Mouse (Mus musculus) adrenal gland, adult 2 months (tissue): ENCODE data around the gene Tut1. TPM values are rescaled to one million over a fixed set of nuclear protein-coding genes. Genes with fewer than 3 reads are reported as not detected.
"Not testable (repeated sequence)": the region's sequence is repeated elsewhere in the genome, so short reads cannot be mapped to it uniquely, and the experiment has no call there.

Source experiments
- DNase-seq: peaks from one replicate; pipeline ENCODE4 v3.0.0; 2021
- polyA plus RNA-seq: library from polyadenylated mRNA; depleted of rRNA; stranded (reverse); fragments of >200 nt; gene quantifications from 2 replicates; pipeline ENCODE4 v1.2.3, GENCODE M21; 2012; rRNA removed
- total RNA-seq, 2 experiments: library from RNA; stranded (reverse); gene quantifications; 2 replicates each; pipeline ENCODE4 v1.2.3; 2021

Tut1 gene
- total and polyA plus RNA-seq, 3 experiments = 19.6 to 23.9 (median 22.4) TPM

- not testable (repeated sequence) for DNase-seq
Observed at GRCm38 (mm10) chr19:9006915-9007314, 53.3 kb downstream of the Tut1 start.

Other genes with a start within 250 kb of the Tut1 start
Only the 30 nearest of the 32 such genes appear.
- under 1 TPM; 0.79 to 0.84 TPM for gene 1700092M07Rik, start 213.1 kb upstream of the Tut1 start, total RNA-seq
- not detected in 2 replicates for gene 1700092M07Rik, start 213.1 kb upstream of the Tut1 start, polyA plus RNA-seq
- 10 to 100 TPM; 80.4 to 95.4 TPM for gene Stx5a, start 212.4 kb upstream of the Tut1 start, total RNA-seq
- gene Stx5a, start 212.4 kb upstream of the Tut1 start, polyA plus RNA-seq = 67.1 and 73.5 TPM in 2 replicates
- gene Nxf1, start 196.8 kb upstream of the Tut1 start, total RNA-seq = 100 to 1,000 TPM; 102 to 165 TPM
- 43.4 and 48.0 TPM in 2 replicates for gene Nxf1, start 196.8 kb upstream of the Tut1 start, polyA plus RNA-seq
- 100 to 1,000 TPM; 114 to 134 TPM for gene Tmem223, start 182.9 kb upstream of the Tut1 start, total RNA-seq
- 352 and 381 TPM in 2 replicates for gene Tmem223, start 182.9 kb upstream of the Tut1 start, polyA plus RNA-seq
- 10 to 100 TPM; 60.9 to 62.7 TPM for gene Tmem179b, start 179.4 kb upstream of the Tut1 start, total RNA-seq
- gene Tmem179b, start 179.4 kb upstream of the Tut1 start, polyA plus RNA-seq = 163 and 218 TPM in 2 replicates
- gene Taf6l, start 167.4 kb upstream of the Tut1 start, total RNA-seq = 10 to 100 TPM; 11.9 to 17.2 TPM
- gene Taf6l, start 167.4 kb upstream of the Tut1 start, polyA plus RNA-seq = 22.4 and 25.1 TPM in 2 replicates
- 100 to 1,000 TPM in 1 of 2 experiments, 10 to 100 TPM in 1; 71.9 to 103 TPM for gene Polr2g, start 155.3 kb upstream of the Tut1 start, total RNA-seq
- 24.0 and 25.9 TPM in 2 replicates for gene Polr2g, start 155.3 kb upstream of the Tut1 start, polyA plus RNA-seq
- gene Zbtb3, start 151.3 kb upstream of the Tut1 start, total RNA-seq = 1 to 10 TPM; 2.1 to 3.4 TPM
- 1.9 and 2.4 TPM in 2 replicates for gene Zbtb3, start 151.3 kb upstream of the Tut1 start, polyA plus RNA-seq
- 10 to 100 TPM; 28.8 to 39.3 TPM for gene Ttc9c, start 134.5 kb upstream of the Tut1 start, total RNA-seq
- 5.4 and 7.0 TPM in 2 replicates for gene Ttc9c, start 134.5 kb upstream of the Tut1 start, polyA plus RNA-seq
- 10 to 100 TPM; 56.3 to 57.4 TPM for gene Hnrnpul2, start 133.8 kb upstream of the Tut1 start, total RNA-seq
- 8.4 and 10.0 TPM in 2 replicates for gene Hnrnpul2, start 133.8 kb upstream of the Tut1 start, polyA plus RNA-seq
- 10 to 100 TPM in 1 of 2 experiments, not detected in 1; 11.6 TPM for gene AC129217.1, start 124.1 kb upstream of the Tut1 start, total RNA-seq
- not detected in 2 replicates for gene AC129217.1, start 124.1 kb upstream of the Tut1 start, polyA plus RNA-seq
- 100 to 1,000 TPM; 178 to 191 TPM for gene Bscl2, start 116.4 kb upstream of the Tut1 start, total RNA-seq
- gene Bscl2, start 116.4 kb upstream of the Tut1 start, polyA plus RNA-seq = 373 and 386 TPM in 2 replicates
- 1 to 10 TPM; 5.7 to 7.0 TPM for gene Gng3, start 114.7 kb upstream of the Tut1 start, total RNA-seq
- 6.8 and 7.3 TPM in 2 replicates for gene Gng3, start 114.7 kb upstream of the Tut1 start, polyA plus RNA-seq
- gene Lrrn4cl, start 103.1 kb upstream of the Tut1 start, total RNA-seq = 1 to 10 TPM; 2.2 to 6.2 TPM
- gene Lrrn4cl, start 103.1 kb upstream of the Tut1 start, polyA plus RNA-seq = 1.2 and 1.3 TPM in 2 replicates
- 100 to 1,000 TPM; 197 to 224 TPM for gene Ubxn1, start 82.4 kb upstream of the Tut1 start, total RNA-seq
- gene Ubxn1, start 82.4 kb upstream of the Tut1 start, polyA plus RNA-seq = 140 and 142 TPM in 2 replicates
- 10 to 100 TPM; 48.7 to 76.9 TPM for gene Uqcc3, start 72.9 kb upstream of the Tut1 start, total RNA-seq
- 16.0 and 18.1 TPM in 2 replicates for gene Uqcc3, start 72.9 kb upstream of the Tut1 start, polyA plus RNA-seq
- 10 to 100 TPM in 1 of 2 experiments, 1 to 10 TPM in 1; 5.8 to 13.3 TPM for gene Lbhd1, start 70.1 kb upstream of the Tut1 start, total RNA-seq
- gene Lbhd1, start 70.1 kb upstream of the Tut1 start, polyA plus RNA-seq = 0.28 and 1.1 TPM in 2 replicates
- not detected for gene Gm49403, start 69.9 kb upstream of the Tut1 start, total RNA-seq
- gene Gm49403, start 69.9 kb upstream of the Tut1 start, polyA plus RNA-seq = not detected in 2 replicates
- gene 1810009A15Rik, start 65.0 kb upstream of the Tut1 start, total RNA-seq = 10 to 100 TPM; 46.8 to 53.6 TPM
- 4.3 and 5.6 TPM in 2 replicates for gene 1810009A15Rik, start 65.0 kb upstream of the Tut1 start, polyA plus RNA-seq
- 1 to 10 TPM; 3.2 to 4.5 TPM for gene Gm49416, start 64.9 kb upstream of the Tut1 start, total RNA-seq
- gene Gm49416, start 64.9 kb upstream of the Tut1 start, polyA plus RNA-seq = not detected in 2 replicates
- 10 to 100 TPM; 21.5 to 23.7 TPM for gene Ints5, start 60.8 kb upstream of the Tut1 start, total RNA-seq
- gene Ints5, start 60.8 kb upstream of the Tut1 start, polyA plus RNA-seq = 23.5 and 29.6 TPM in 2 replicates
- gene Ganab, start 55.8 kb upstream of the Tut1 start, total RNA-seq = 100 to 1,000 TPM; 172 to 199 TPM
- gene Ganab, start 55.8 kb upstream of the Tut1 start, polyA plus RNA-seq = 77.2 and 98.7 TPM in 2 replicates
- gene B3gat3, start 33.5 kb upstream of the Tut1 start, total RNA-seq = 10 to 100 TPM; 57.0 to 70.5 TPM
- gene B3gat3, start 33.5 kb upstream of the Tut1 start, polyA plus RNA-seq = 147 and 159 TPM in 2 replicates
- 10 to 100 TPM; 37.0 to 46.9 TPM for gene Rom1, start 24.5 kb upstream of the Tut1 start, total RNA-seq
- gene Rom1, start 24.5 kb upstream of the Tut1 start, polyA plus RNA-seq = 105 and 116 TPM in 2 replicates
- 10 to 100 TPM; 39.7 to 51.0 TPM for gene Eml3, start 24.3 kb upstream of the Tut1 start, total RNA-seq
- gene Eml3, start 24.3 kb upstream of the Tut1 start, polyA plus RNA-seq = 70.6 and 80.7 TPM in 2 replicates
- 10 to 100 TPM; 81.8 to 86.1 TPM for gene Mta2, start 12.0 kb upstream of the Tut1 start, total RNA-seq
- 15.9 and 20.6 TPM in 2 replicates for gene Mta2, start 12.0 kb upstream of the Tut1 start, polyA plus RNA-seq
- gene Eef1g, start 13.2 kb downstream of the Tut1 start, total RNA-seq = 100 to 1,000 TPM; 331 to 355 TPM
- 63.8 and 90.8 TPM in 2 replicates for gene Eef1g, start 13.2 kb downstream of the Tut1 start, polyA plus RNA-seq
- gene Ahnak, start 35.4 kb downstream of the Tut1 start, total RNA-seq = 100 to 1,000 TPM in 1 of 2 experiments, 10 to 100 TPM in 1; 91.1 to 152 TPM
- 5.4 and 7.4 TPM in 2 replicates for gene Ahnak, start 35.4 kb downstream of the Tut1 start, polyA plus RNA-seq
- not detected for gene Scgb1a1, start 134.1 kb downstream of the Tut1 start, total RNA-seq
- gene Scgb1a1, start 134.1 kb downstream of the Tut1 start, polyA plus RNA-seq = 4.5 TPM in 1 of 2 replicates, not detected in the other
- gene Asrgl1, start 181.8 kb downstream of the Tut1 start, total RNA-seq = 10 to 100 TPM; 10.3 to 12.7 TPM
- gene Asrgl1, start 181.8 kb downstream of the Tut1 start, polyA plus RNA-seq = 1.2 and 2.0 TPM in 2 replicates